Mouse (Mus musculus) thymus, adult 2 months (tissue): Measurements from ENCODE around the gene Anks1. TPM values are rescaled to one million over a fixed set of nuclear protein-coding genes. Genes with fewer than 3 reads are reported as not detected.

Source experiments
- DNase-seq: peaks from one replicate; pipeline ENCODE4 v3.0.0; 2021
- H3K27ac ChIP-seq: fragments of 200-500 bp; 2 replicates; pipeline ENCODE4 v1.5.1; 2012; ENCODE audit warnings: low read length, control low read depth; ENCODE audit not compliant: control insufficient read depth, insufficient read depth
- H3K27me3 ChIP-seq: fragments of 200-500 bp; 2 replicates; pipeline ENCODE4 v1.6.1; 2012; ENCODE audit warnings: mild to moderate bottlenecking, low read length, moderate library complexity, mixed read lengths; ENCODE audit not compliant: control insufficient read depth, insufficient read depth
- H3K36me3 ChIP-seq: fragments of 200-500 bp; 2 replicates; pipeline ENCODE4 v1.6.1; 2012; ENCODE audit warnings: mild to moderate bottlenecking, low read length, moderate library complexity; ENCODE audit not compliant: control insufficient read depth, insufficient read depth
- H3K4me1 ChIP-seq: fragments of 200-500 bp; replicated peaks from 2 replicates; pipeline ENCODE4 v1.6.1; 2012; ENCODE audit warnings: low read length; ENCODE audit not compliant: control insufficient read depth, insufficient read depth
- H3K4me3 ChIP-seq: fragments of 200-500 bp; 2 replicates; pipeline ENCODE4 v1.5.1; 2012; ENCODE audit warnings: mild to moderate bottlenecking, low read length, control low read depth, moderate library complexity; ENCODE audit not compliant: control insufficient read depth, insufficient read depth
- CTCF ChIP-seq: fragments of 200-500 bp; IDR thresholded peaks from 2 replicates; pipeline ENCODE4 v1.5.1; 2012; ENCODE audit warnings: mild to moderate bottlenecking, control low read depth, low read length, moderate library complexity, borderline replicate concordance; ENCODE audit not compliant: control insufficient read depth, poor library complexity, insufficient read depth; ENCODE audit errors: extremely low read depth
- POLR2A ChIP-seq: fragments of 200-500 bp; IDR thresholded peaks from 2 replicates; pipeline ENCODE4 v1.6.1; 2012; ENCODE audit warnings: mild to moderate bottlenecking, low read length, control low read depth, moderate library complexity; ENCODE audit not compliant: control insufficient read depth, poor library complexity, insufficient read depth; ENCODE audit errors: extremely low read depth
- WGBS: fragments of 180-500 bp; shearing (Covaris S2); methylation state at CpG from one replicate; pipeline ENCODE4 v1.1.7; 2018; 5-methylcytosine and 5-hydroxymethylcytosine counted together
- polyA plus RNA-seq: library from polyadenylated mRNA; depleted of rRNA; stranded (reverse); fragments of >200 nt; gene quantifications from 2 replicates; pipeline ENCODE4 v1.2.3, GENCODE M21; 2012

Anks1 gene
- polyA plus RNA-seq, 1 experiment, result 103 TPM

DNA sequence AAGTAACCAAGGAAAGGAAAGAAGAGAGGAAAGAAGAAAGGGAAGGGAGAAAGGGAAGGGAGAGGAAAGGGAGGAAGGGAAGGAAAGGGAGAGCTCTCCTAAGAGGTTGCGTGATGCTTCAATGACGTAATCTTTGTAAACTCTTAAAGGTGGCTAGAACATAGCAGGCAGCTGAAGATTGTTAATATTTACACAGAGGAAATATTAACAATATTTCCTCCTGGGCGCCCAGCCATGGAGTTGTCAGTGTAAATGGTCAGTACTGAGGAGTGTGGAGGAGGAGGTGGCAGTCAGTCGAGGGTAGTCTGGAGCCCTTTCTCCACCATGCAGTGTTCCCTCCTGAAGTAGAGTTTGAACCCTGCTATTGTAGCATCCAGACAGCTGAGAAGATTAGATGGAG, 15.9 kb downstream of the Anks1 start:
- TF ChIP-seq CTCF, result no peak
- no peak for DNase-seq
- H3K27ac ChIP-seq, result no peak overlapping the region
- H3K4me1 ChIP-seq, result no peaks in the 10 kb centered on the region
- H3K36me3 ChIP-seq, result no peaks in the 10 kb centered on the region
- 95% methylated on average over 4 of the region's 4 CpGs for WGBS
- H3K4me3 ChIP-seq, result no peak overlapping the region
- H3K27me3 ChIP-seq, result no peaks in the 10 kb centered on the region

DNA sequence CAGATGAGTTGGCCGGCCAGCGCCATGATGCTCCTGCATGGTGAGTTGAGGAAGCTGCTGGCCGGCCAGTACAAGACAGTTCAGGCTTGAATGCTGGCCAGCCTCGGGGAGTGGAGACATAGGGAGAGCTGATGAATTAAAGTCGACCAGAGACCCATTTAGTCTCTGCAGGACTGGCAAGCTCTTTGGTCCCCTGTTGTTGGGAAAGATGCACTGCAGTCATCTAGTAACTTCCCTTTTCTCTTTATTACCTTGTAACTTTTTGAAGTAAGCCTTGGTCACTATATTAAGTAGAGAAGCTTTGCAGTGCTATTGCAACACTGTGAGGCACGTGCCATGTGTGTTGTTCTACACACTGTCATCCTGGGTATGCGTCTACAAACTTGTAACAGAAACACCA, 16.4 kb downstream of the Anks1 start:
- no peaks in the 10 kb centered on the region for H3K36me3 ChIP-seq
- H3K4me1 ChIP-seq, result no peaks in the 10 kb centered on the region
- DNase-seq, result no peak
- 75% methylated on average over 7 of the region's 7 CpGs for WGBS
- no peak overlapping the region for H3K27ac ChIP-seq
- H3K27me3 ChIP-seq, result no peaks in the 10 kb centered on the region
- no peak overlapping the region for H3K4me3 ChIP-seq
- no peak for TF ChIP-seq POLR2A
- TF ChIP-seq CTCF, result no peak

DNA sequence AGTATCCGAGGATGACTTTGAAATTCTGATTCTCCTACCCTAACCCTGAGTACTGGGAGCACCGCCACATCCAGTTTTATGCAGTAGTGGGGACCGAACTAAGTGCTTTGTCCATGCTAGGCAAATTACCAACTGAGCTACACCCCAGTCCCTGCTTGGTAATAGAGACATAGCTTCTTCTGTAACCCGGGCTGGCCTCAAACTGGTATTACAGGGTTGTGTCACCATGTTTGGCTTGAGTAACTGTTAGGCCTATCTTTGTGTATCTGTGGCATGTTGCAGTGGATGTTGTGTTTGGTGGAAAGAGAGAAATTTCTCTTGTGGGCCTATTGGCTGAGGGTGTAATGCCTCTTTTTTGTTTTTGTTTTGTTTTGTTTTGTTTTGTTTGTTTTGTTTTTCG, 21.2 kb downstream of the Anks1 start:
- no peak overlapping the region for H3K4me3 ChIP-seq
- TF ChIP-seq CTCF, result no peak
- H3K27me3 ChIP-seq, result no peaks in the 10 kb centered on the region
- DNase-seq, result no peak
- 95% methylated on average over 5 of the region's 5 CpGs for WGBS
- no peak overlapping the region for H3K27ac ChIP-seq
- no peaks in the 10 kb centered on the region for H3K4me1 ChIP-seq
- no peaks in the 10 kb centered on the region for H3K36me3 ChIP-seq

DNA sequence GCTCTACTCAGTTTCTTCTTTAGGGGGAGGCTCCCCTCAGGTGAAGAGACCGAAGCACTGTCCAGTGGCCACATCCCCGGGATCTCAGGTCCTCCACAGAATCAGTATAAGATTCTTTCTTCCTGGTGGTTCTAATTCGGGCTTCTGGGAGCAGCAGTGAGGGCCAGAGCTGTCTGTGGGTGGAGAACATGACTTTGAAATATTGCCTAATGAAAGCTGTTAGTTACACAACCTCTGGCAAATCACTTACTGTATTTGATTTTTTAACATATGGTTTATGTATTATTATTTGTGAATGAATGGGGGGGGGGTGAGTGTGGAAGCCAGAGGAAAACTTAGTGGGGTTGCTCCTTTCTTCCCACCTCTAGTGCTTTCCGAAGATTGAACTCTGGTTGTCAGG, 22.7 kb downstream of the Anks1 start:
- TF ChIP-seq POLR2A (no peak), CTCF (no peak)
- Histone ChIP-seq H3K27me3 (no peaks in the 10 kb centered on the region), H3K27ac (no peak overlapping the region), H3K4me1 (no peaks in the 10 kb centered on the region), H3K36me3 (no peaks in the 10 kb centered on the region), H3K4me3 (no peak overlapping the region)
- 93% methylated on average over 4 of the region's 4 CpGs for WGBS
- DNase-seq, result no peak

DNA sequence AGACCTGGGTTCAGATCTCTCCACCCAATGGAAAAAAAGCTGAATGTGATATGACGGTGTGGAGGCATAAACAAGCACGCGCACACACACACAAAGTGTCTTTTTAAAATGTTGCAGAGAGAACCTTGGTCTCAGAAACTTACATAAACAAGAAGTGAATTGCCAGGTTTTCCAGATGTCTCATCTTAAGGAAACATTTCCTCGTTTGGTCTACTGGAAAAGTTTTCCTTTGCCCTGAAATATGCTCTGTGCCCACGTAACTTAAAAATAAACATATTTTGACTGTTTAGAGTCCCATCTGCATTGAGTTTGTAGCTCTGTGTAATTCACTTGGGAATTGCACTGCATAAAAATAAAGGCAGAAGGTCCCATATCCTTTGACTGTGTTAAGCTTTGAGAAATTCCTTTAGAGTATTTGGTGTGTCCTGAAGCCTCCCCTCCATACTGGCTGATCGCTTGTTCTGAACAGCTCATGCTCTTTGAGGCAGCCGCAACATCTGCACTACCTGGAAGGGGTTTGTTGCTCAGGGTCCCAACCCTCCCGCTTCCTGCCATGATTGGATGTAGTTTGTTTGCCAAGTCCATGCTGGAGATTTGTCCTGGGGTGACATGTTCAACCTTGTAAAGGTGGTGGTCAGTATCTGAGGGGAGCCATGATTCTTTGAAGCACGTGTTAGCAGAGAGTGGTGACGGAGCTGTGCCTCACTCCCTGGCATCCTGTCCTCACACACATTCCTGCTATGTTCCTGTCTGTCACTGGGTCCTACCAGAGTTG, 25.2 kb downstream of the Anks1 start:
- Histone ChIP-seq H3K4me3 (no peak overlapping the region), H3K27ac (no peak overlapping the region), H3K4me1 (no peaks in the 10 kb centered on the region), H3K27me3 (no peaks in the 10 kb centered on the region), H3K36me3 (no peaks in the 10 kb centered on the region)
- no peak for DNase-seq
- WGBS, result 97% methylated on average over 10 of the region's 10 CpGs
- TF ChIP-seq CTCF (no peak), POLR2A (no peak)

DNA sequence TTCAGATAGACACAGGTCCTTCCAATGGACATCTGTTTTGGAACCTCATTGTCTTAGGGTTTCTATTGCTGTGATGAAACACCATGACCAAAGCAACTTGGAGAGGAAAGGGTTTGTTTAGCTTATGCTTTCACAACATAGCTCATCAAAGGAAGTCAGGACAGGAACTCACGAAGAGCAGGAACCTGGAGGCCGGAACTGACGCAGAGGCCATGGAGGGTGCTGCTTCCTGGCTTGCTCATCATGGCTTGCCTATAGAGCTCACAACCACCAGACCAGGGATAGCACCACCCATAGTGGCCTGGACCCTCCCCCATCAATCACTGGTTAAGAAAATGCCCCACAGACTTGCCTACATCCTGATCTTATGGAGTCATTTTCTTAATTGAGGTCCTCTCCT, 26.0 kb downstream of the Anks1 start:
- Histone ChIP-seq H3K4me3 (no peak overlapping the region), H3K4me1 (no peaks in the 10 kb centered on the region), H3K36me3 (no peaks in the 10 kb centered on the region), H3K27ac (no peak overlapping the region), H3K27me3 (no peaks in the 10 kb centered on the region)
- DNase-seq, result no peak
- WGBS, result 91% methylated on average over 3 of the region's 3 CpGs
- TF ChIP-seq CTCF (no peak), POLR2A (no peak)

DNA sequence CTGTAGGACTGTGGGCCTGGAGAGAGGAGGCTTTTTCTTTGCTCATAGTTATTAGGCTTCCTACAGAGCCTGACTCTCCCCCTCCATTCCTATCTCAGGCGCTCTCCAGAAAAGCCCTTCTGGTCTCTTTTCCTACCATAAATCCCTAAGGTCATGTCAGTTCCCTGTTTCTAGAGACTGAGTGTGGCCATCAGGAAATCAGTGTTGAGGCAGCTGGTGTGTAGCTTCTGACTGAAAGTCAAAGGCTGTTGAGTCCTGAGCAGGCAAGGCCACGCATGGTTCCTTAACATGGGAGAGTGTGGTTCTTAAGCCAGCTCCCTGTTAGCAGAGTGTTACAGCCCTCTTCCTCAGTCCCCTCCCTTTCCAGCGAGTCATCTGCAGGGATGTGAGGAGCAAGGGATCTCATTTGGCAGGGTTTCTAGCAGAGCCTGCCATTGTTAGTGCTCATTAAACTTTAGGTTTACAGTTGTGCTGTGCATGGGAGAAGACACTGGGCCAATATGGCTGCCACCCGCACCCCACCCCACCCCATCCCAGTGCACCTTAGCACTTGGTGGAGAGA, 28.0 kb downstream of the Anks1 start:
- no peak overlapping the region for H3K4me3 ChIP-seq
- H3K27ac ChIP-seq, result no peak overlapping the region
- DNase-seq, result no peak
- no peak for TF ChIP-seq CTCF
- no peak for TF ChIP-seq POLR2A
- H3K4me1 ChIP-seq, result no peaks in the 10 kb centered on the region
- H3K36me3 ChIP-seq, result no peaks in the 10 kb centered on the region
- H3K27me3 ChIP-seq, result no peaks in the 10 kb centered on the region
- 98% methylated on average over 4 of the region's 4 CpGs for WGBS
